Mouse (Mus musculus): ENCODE measurements around the gene Zfyve1.

Zfyve1 gene

DNA sequence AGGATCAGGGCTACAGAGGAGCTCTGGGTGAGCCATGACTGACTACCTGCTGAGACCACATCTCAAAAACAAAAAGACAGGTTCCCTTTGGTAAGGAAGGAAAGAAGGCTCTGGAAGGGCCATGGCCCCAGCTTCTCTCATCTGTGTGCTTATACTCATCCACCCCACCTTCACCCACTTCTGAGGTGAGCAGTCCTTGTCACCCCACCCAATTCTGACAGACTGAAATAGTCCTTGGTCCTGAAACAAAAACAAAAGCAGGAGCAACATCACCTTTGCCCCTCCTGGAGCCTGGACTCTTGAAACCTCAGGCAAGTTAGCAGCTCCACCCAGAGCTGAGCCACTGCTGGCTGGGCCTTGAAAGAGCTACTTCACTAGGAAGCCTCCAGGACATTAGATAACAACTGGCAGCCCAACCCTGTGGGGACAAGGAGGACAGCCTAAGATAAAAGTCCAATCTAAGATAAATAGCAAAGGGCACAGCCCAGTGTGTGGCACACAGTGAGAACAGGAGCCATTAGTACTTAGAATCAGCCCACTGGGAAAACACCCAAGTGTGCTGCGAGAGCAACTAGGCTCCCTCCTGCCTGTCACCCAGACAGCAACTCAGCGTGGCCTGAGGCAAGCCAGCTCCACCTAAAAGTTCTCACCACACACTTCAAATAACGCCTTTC is 18.0 kb downstream of the Zfyve1 start:
- peak; percentile 82 for DNase-seq

DNA sequence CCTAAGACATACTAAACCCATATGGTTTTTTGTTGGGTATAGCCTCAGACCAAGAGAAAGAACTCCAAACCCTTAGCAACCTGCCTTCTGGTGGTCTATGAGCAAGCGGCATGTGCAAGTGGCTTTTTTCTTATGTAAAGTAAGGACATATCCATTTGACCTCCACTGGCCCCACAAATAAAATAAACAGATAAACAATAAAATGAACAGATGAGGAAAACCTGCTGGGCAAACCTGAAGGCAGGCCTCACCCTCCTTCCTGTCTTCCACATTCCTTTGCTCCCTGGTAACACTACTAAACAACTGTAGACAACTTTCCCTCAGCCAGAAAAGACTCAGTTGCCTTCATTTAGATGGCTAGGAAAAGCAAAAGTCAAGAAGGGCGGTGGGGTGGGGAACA is 18.7 kb downstream of the Zfyve1 start:
- no peak for DNase-seq

DNA sequence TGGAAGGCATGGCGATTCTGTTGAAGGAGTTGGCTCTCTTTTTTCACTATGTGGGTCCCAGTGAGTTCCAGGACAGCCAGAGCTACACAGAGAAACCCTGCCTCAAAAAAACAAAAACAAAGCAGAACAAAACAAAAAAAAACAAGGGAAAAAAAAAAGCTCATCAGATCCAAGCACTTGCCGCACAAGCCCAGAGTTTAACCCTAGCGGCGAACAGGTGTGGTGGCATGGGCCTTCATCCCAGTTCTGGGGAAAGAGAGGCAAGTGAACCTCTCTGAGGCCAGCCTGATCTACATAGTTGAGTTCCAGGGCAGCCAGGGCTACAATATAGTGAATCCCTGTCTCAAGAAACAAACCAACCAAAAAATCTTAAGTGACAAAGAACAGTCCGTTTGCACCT is 19.6 kb downstream of the Zfyve1 start:
- no peak for DNase-seq

DNA sequence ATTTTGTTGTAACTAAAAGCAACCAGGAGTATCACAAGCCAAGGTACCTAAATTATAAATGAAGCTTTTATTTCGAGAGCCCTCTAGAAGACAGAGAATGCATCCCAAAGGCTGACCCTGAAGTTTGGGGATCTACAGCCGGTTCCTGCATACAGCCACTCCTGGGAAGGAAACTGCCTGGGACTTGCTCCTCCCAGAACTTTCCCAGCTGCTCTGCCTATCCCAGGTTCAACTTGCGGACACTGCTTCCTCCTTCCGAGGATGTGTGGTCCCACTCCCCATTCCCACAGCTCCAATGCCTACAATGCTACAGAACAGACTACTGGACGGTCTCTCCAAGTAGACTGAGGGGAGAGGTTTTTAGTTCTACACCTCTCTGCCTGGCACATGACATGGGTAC is 24.3 kb downstream of the Zfyve1 start:
- no peak for DNase-seq

DNA sequence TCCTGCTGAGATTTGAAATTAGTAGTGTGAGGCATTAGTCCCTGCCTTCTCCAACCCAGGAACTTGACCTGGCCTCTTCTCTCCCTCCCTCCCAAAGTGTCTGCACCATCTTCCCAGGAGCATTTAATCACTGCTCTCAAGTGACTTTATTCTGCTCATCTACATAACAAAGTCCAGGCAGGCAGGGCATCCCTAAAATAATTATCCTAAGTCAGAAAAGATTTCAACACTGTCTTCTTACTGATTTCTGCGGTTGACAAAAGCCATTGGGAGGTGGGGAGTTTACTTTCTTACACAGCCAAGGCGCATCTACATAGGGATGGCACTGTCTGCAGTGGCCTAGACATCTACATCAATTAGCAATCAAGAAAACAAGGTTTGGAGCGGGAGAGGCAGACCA is 27.2 kb downstream of the Zfyve1 start:
- no peak for DNase-seq

DNA sequence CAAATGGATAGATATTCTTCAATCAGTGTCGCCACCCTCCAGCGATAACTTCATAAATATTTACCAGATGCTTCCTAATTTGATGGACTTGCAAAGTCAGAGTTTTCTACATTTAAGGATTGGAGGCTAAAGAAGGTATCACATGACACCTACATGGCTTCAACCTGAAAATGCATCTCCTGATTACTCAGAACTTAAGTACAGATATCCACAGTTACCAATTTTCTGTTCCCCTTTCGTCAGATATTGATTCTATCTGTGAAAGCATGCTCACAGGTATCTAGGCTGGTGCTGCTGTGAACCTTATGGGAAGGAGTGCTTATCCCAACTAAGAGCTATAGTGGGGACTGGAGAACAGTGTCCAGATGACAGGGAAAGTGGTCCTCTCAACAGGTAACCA is 34.4 kb downstream of the Zfyve1 start:
- DNase-seq, result no peak

DNA sequence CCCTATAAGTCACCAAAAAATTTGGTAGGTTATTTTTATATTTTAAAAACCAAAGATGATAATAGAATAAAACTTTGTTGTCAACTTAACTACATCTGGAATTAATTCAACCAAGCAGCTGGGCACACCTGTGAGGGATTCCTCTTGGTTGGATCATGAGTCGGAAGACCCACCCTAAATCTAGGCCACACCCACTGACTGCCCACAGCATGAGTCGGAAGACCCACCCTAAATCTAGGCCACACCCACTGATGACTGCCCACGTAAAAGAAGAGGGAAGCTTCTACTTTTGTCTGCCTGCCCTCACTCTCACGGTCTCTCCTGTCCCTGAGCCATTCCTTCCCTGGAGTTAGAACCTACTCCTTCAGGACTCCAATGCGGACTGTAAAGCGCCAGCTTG is 36.8 kb downstream of the Zfyve1 start:
- DNase-seq, result no peak

DNA sequence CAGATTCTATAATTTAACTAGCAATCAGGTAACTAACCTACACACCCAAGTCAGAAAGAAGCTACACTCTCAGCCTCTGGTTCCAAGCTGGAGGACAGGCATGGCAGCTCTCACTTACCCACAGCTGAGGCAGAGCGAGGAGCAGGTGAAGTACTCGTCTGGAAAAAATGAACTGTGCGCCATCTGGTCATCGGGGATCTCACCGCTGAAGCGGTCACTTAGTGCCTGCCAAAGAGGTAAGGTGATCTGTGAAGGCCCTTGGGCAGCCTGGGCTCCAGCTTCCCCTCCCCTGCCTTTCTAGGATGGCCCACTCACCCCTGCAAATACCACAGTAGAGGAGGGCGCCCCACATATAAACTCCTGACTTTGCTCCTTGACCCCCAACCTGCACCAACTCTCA is 38.5 kb downstream of the Zfyve1 start:
- no peak for DNase-seq

DNA sequence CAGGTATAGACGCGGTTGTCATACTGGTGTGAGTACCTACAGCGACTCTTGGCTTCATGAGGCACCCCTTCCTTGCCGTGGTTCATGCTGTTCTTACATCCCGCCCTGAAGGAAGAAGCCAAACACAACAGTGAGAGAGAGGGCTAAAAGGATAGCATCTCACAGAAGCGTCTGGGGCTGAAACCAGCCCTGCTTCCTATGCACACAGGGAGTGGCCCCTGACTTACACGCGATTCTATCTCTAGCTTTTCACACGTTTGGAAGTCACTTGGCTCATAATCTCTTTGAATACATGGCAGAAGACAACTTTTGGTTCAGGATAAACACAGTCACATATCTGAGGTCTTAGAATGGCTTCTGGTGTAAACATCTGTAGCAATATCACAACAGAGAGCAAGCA is 41.4 kb downstream of the Zfyve1 start:
- DNase-seq, result no peak

DNA sequence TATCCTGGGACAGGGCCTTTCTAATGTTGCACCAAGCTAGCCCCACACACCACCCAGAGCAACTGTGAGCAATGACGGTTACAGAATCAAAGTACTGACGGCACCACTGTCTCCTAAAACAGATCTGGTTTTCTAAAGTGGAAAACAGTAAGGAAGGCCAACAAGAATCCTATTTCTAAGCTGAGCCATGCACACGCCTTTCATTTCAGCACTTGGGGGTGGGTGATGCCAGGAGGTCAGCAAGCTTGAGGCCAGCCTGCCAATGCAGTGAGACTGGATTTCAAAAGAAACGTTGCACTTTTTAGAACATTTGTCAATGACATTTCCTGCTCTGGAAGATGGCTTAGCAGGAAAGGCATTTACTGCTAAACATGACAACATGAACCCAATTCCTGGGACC is 43.2 kb downstream of the Zfyve1 start:
- no peak for DNase-seq

DNA sequence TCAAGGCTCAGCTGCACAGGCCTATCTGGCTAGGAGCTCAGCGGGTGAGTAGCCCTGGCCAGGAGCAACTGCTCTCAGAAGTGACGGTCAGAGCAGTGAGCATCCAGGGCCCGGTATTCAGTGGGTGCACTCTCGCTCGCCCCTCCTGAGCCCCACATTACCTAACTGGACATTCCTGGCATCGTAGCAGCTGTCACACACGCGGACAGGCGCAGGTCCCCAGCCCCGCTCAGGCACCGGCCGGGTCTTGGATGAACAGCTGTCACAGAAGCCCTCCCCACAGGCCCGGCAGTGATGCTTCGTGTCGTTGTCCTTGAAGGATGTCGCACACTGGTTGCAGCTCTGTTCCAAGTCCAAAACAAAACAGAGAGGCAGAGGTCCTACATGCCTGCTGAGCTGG is 45.7 kb downstream of the Zfyve1 start:
- no peak for DNase-seq

DNA sequence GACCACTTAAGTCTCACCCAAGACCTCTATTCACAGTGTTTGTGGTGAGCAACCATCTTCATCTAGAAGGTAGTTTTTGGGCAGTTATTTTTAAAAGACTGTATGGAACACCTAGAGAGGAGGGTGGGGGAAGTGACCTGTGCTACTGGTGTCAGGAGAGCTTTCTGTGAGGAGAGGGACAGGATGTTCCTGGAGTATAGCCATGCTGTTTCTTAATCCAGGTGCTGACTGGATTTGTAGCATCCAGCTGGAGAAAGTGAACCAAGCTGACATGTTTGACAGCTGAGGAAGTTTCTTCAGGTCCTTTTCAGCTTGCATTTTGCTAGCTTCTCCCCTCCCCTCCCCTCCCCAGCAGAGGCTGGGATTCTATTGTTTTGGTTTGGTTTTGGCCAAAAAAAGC is 52.2 kb downstream of the Zfyve1 start:
- DNase-seq, result no peak

DNA sequence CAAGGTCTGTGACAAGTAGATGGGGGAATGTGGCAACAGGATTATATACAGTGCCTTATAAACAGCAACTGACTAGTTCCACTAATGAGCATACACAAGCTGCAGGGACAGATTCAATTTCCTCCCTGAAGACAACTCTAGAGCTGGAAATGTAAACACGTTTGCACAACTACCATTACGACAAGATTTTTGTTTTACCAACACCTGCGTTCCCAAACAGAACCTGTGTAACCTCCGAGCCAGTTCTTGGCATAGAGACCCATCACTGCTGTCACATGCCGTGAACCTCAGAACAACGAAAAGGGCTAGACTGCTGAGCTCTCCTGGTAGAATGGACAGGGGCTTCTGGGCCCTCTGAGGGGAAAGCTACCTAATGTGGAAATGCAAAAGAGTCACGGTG is 53.0 kb downstream of the Zfyve1 start:
- DNase-seq, result no peak

DNA sequence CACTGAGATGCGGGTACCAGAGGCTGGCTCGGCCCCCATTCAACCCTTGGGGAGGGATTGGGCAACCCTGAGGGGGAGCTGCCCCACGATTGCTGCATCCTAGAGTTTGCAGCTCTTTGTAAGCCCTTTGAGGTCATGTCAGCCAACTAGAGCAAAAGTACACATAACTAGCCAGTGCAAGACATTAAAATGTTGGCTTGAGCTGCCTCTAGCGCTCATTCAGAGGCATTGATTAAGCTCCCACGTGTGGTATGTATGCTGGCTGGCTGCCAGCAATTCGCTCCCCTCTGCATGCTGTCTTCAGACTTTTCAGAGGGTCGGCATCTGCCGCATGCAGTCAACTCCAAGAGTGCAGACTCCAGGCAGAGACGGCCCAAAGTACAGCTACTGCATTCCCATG is 61.0 kb downstream of the Zfyve1 start:
- no peak for DNase-seq

DNA sequence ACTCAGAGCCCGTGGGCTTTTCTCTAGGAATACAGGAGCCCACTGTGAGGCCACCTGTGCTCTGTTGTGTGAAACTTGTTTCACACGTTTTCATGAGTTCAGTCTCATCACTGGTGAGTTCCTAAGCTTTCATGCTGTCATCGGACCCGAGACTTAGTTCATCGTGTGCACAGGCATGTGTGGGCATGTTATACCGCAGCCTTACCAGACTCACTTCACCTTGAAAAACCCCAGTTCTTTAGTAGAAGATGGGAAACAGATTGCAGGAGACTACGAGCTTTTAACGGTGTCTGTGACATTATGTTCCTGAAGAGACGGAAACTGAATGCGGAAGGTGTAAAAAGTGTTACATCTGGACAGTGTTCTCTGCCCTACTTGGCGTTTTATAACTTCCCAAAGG is 61.6 kb downstream of the Zfyve1 start:
- DNase-seq, result no peak

DNA sequence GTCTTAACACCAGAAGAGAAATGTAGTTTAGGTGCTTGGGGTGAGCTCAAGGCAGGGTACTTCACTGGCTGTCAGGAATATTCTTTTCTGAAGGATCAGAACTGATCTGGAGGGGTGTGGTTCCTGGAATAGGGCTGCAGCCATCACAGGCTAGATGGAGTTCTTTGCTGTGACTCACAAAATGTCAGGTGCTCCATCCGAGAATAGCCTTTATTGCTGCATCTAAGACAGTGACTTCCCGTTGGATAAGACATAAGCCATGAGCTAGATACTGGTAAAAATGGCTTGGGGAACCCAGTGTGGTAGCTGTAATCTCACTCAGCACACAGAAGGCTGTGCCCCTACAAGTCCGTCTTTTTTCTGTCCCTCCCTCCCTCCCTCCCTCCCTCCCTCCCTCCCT is 62.8 kb downstream of the Zfyve1 start:
- DNase-seq, result no peak

DNA sequence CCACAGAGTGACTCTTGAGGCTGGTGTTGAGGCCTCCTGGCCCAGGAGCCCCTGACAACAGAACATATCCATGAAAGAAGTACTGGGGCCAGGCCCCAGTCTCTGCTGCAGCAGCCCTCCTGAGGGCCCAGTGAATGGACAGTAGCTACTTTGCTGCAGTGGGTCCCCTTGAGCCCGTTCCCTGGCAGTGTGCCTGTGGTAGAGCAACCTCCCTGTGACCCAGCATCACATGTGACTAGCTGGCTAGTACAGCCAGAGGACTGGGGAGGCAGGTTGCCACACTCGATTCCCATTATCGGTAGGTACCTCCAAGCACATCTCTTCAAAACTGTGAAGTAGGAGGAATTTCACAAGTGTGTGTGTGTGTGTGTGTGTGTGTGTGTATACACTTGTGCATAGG is 64.1 kb downstream of the Zfyve1 start:
- no peak for DNase-seq

DNA sequence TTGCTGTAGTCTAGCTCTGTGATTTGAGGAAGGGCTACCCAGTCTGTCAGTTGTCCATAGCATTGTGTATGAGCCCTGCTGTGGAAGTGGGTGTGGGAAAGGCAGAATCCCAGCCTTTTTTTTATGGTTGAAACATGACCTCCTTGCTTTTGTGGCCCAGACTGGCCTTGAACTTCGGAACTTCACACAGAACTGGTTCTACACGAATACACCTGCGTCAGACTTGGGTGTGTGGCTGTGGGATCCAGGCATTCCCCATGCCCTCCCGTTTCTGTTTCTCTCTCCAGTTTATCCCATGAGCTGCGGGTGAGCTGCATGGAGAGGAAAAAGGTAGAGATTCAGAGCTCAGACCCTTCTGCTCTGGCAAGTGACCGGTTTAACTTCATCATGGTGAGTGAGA is 65.0 kb downstream of the Zfyve1 start:
- DNase-seq, result no peak

DNA sequence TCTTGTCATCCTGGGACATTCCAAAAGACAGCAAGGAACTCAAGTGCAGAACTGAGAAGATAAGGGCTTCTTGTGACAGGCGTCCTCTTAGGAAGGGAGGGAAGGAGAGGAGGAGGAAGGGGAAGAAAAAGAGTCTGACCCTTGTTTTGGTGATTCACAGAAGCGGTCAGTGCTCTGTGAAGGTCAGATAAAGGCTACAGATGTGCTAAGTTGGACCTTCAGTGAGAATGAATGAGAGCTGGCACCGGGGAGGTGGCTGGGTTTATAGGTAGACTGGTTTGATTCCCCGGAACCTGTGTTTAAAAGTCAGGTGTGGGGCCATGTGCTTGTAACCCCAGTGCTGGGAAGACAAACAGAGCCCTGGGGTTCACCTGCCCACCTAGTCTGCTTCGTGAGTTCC is 68.4 kb downstream of the Zfyve1 start:
- DNase-seq, result no peak

DNA sequence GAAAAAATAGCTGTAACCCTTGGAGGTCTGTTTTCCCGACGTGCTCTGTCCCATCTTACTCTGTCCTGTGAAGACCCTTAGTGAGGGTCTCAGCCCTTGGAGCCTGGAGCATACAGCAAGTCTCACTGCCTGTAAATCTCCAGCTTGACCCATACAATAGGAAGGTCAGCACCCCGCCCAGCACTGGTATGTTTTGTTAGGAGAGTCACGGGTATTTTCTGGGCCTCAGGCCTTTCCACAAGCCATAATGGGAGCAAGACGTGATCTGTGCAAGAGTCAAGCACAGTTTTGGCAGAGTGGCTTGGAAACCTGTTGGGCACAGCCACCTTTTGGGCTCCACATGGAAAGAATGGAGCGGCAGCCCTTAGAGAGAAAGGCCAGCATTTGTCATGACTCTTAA is 69.2 kb downstream of the Zfyve1 start:
- no peak for DNase-seq

DNA sequence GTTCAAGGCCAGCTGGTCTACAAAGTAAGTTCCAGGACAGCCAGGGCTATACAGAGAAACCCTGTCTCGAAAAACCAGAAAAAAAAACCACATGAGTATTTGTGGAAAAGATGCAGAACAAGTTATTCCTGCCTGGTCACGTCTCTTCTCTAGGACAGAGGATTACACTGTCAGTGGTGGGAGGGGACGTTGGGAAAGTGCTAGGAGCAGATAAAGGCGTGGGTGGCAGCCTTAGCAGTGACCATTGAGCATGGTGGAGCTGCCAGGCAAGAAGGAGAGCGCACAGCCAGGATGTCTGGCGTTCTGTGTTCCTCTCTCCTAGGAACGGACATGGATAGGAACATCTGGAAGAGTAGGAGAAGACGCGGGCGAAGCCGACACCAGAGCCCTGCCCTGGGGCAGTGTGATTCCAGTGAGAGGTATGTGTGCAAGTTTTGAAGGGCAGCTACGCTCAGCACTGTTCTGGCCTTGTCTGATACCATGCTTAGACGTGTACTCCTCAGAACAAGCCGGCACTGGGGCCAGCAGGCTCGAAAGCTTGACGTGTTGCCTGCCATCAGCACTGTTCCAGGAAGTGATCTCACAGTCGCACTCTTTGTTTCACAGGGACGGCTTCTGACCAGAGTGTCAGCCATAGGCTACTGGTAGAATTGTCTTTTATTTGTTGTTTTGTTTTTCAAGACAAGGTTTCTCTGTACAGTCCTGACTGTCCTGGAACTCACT is 71.0 kb downstream of the Zfyve1 start:
- no peak for DNase-seq

DNA sequence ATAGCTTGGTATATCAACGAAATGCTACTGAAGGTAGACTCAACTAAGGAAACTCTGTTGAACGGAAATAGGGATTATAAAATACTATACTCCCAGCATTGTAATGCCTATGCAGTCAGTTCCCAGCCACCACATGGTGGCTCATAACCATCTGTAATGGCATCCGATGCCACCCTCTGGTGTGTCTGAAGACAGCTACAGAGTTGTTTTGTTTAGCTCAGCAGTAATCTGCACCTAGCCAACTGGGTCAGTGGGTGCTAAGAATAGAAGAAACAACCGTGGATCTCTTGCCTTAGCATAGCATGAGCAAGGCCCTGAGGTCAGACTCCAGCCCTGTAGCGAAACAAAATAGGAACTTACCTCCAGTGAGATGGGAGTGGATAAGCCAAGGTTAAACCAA is 72.7 kb downstream of the Zfyve1 start:
- no peak for DNase-seq

DNA sequence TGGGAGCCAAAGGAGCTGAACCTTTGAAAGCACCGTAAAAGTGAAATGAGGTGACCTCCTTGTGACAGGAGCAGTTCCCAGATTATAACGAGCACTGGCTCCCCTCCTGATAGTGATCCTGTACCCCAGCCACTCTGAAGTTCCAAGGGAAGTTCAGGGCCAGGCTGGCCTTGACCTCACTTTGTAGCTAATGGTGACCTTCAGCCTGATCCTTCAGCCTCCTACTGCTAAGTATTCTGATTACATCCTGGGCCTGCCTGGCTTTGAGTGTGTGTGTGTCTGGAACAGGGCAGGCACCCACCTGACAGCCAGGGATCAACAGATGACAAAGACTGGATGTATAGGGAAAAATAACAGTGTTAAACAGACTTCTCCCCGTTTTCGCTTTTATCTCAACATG is 73.1 kb downstream of the Zfyve1 start:
- no peak for DNase-seq

DNA sequence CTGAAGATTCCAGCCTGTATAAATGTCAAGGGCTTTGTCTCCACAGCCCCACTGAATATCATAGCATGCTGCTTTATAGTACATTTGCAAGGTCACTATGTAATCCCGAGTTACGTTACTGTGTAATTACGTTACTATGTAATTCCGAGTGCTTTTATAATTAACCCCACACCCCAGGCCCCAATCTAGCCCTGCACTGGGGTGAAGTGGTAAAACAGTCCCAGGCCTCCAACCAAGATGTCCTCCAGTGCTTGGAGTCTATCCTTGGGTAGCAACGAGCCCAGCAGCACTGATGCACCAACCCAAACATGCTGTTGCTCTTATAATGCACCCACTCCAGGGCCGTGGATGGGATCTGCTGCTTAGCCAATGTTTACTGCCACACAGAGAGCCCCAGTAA is 74.0 kb downstream of the Zfyve1 start:
- no peak for DNase-seq

DNA sequence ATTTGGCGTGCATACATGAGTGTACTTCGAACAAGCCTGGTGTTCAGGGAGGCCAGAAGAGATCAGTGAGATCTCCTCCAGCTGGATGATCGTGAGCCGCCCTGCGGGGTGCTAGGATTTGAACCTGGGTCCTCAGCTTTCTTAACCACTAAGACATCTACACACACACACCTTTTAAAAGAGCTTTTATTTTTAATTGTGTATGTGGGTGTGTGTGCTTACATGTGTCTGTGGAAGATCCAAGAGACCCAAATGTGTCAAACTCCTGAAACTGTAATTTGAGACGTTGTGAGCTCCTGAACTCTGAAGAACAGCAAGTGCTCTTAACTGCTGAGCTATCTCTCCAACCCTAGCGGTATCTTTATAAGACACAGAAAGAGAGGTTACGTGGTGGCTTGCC is 75.9 kb downstream of the Zfyve1 start:
- DNase-seq, result no peak

Measured in kidney, adult 11 months (tissue).